Mouse (Mus musculus) stomach, embryonic 14.5 days (tissue): ENCODE results near the gene Lrrc3. TPM values are rescaled to one million over a fixed set of nuclear protein-coding genes. Genes with fewer than 3 reads are reported as not detected.

Experiments
- ATAC-seq: fragments of 200-750 bp; cut with Nextera tagmentation; 2 replicates; pipeline ENCODE4 v1.8.0; 2017; ENCODE audit warnings: low read depth, moderate TSS enrichment; ENCODE audit not compliant: insufficient number of reproducible peaks, insufficient read depth, low FRiP score
- H3K27ac ChIP-seq: fragments of 300-500 bp; sonication (generic); 2 replicates; pipeline ENCODE4 v1.5.1; 2014; ENCODE audit warnings: mild to moderate bottlenecking, low read length, moderate library complexity, mixed read lengths
- H3K27me3 ChIP-seq: fragments of 300-500 bp; sonication (generic); 2 replicates; pipeline ENCODE4 v1.6.1; 2014; ENCODE audit warnings: low read length, control low read depth, mixed read lengths; ENCODE audit not compliant: control insufficient read depth, insufficient read depth
- H3K36me3 ChIP-seq: fragments of 300-500 bp; sonication (generic); 2 replicates; pipeline ENCODE4 v1.6.1; 2014; ENCODE audit warnings: mild to moderate bottlenecking, control low read depth, low read length, moderate library complexity, mixed read lengths; ENCODE audit not compliant: control insufficient read depth, insufficient read depth
- H3K4me1 ChIP-seq: fragments of 300-500 bp; sonication (generic); 2 replicates; pipeline ENCODE4 v1.6.1; 2014; ENCODE audit warnings: low read length, control low read depth, mixed read lengths; ENCODE audit not compliant: control insufficient read depth, insufficient read depth
- H3K4me2 ChIP-seq: fragments of 300-500 bp; sonication (generic); replicated peaks from 2 replicates; pipeline ENCODE4 v1.6.1; 2014; ENCODE audit warnings: low read depth, low read length, control low read depth
- H3K4me3 ChIP-seq: fragments of 300-500 bp; sonication (generic); 2 replicates; pipeline ENCODE4 v1.5.1; 2014; ENCODE audit warnings: low read depth, low read length, control low read depth
- H3K9ac ChIP-seq: fragments of 300-500 bp; sonication (generic); replicated peaks from 2 replicates; pipeline ENCODE4 v1.6.1; 2014; ENCODE audit warnings: low read depth, mild to moderate bottlenecking, control low read depth, low read length, moderate library complexity, mixed read lengths
- H3K9me3 ChIP-seq: fragments of 300-500 bp; sonication (generic); 2 replicates; pipeline ENCODE4 v1.6.1; 2016; ENCODE audit warnings: low read depth, low read length, control low read depth; ENCODE audit not compliant: control insufficient read depth
- whole genome bisulfite sequencing: fragments of 180-500 bp; shearing (Covaris S2); extraction: QIAGEN DNeasy Blood & Tissue Kit; methylation state at CpG from one replicate; pipeline ENCODE4 v1.1.7; 2014; 5-methylcytosine and 5-hydroxymethylcytosine counted together
- polyA plus RNA-seq: library from polyadenylated mRNA; unstranded; fragments of >200 nt; fragmentation: Nextera tagmentation; extraction: Ambion mirVana; gene quantifications from 2 replicates; pipeline ENCODE4 v1.2.1, GENCODE M21; 2014

The Lrrc3 gene
- polyA plus RNA-seq, 1 experiment from 2014 or later, result 6.7 TPM

DNA sequence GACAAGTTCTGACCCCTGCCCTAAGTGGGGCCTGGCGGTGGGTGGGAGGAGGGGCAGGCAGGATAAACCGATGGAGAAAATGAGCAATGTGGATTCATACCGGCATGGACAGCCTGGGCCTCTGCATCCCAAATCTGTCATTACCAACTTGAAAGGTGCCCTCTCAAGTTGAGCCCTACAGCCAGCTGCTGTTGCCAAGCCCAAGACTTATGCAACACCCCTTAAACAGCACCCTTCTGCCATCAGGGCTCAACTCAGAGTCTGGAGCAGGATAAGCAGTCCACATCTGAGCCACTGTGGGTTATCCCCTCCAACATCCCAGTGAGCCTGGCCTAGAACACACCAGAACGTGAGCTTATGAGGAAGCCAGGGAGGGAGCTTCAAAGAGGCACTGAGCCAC is 11.0 kb upstream of the Lrrc3 start:
- no peaks in the 10 kb centered on the region for H3K36me3 ChIP-seq
- WGBS, result 69% methylated on average over 4 of the region's 4 CpGs
- H3K9ac ChIP-seq, result no peak overlapping the region
- no peak overlapping the region for H3K4me2 ChIP-seq
- ATAC-seq, result no peak
- no peaks in the 10 kb centered on the region for H3K4me1 ChIP-seq
- H3K27ac ChIP-seq, result no peak overlapping the region
- no peaks in the 10 kb centered on the region for H3K27me3 ChIP-seq
- no peak overlapping the region for H3K4me3 ChIP-seq
- no peaks in the 10 kb centered on the region for H3K9me3 ChIP-seq

DNA sequence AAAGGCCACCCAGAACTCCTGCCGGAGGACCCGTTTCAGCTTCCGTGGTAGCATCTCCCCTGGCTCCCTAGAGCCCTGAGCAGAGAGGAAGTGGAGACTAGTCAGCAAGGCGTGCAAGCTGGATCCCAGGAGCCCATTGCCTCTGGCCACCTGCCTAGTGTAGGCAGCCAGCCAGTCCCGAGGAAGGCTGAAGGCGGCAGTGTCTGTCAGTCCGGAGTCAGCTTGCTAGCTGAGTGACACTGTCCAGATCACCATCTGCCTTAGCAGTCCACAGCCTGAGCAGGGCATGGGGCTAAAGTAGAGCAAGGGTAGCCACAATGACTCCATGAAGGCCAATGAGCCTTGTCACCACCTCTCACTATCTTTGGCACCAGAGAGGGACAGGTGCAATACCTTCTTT is 10.3 kb upstream of the Lrrc3 start:
- H3K27ac ChIP-seq, result no peak overlapping the region
- no peaks in the 10 kb centered on the region for H3K4me1 ChIP-seq
- ATAC-seq, result no peak
- H3K4me2 ChIP-seq, result no peak overlapping the region
- H3K9ac ChIP-seq, result no peak overlapping the region
- no peaks in the 10 kb centered on the region for H3K9me3 ChIP-seq
- no peaks in the 10 kb centered on the region for H3K36me3 ChIP-seq
- H3K27me3 ChIP-seq, result no peaks in the 10 kb centered on the region
- WGBS, result 62% methylated on average over 7 of the region's 7 CpGs
- no peak overlapping the region for H3K4me3 ChIP-seq

DNA sequence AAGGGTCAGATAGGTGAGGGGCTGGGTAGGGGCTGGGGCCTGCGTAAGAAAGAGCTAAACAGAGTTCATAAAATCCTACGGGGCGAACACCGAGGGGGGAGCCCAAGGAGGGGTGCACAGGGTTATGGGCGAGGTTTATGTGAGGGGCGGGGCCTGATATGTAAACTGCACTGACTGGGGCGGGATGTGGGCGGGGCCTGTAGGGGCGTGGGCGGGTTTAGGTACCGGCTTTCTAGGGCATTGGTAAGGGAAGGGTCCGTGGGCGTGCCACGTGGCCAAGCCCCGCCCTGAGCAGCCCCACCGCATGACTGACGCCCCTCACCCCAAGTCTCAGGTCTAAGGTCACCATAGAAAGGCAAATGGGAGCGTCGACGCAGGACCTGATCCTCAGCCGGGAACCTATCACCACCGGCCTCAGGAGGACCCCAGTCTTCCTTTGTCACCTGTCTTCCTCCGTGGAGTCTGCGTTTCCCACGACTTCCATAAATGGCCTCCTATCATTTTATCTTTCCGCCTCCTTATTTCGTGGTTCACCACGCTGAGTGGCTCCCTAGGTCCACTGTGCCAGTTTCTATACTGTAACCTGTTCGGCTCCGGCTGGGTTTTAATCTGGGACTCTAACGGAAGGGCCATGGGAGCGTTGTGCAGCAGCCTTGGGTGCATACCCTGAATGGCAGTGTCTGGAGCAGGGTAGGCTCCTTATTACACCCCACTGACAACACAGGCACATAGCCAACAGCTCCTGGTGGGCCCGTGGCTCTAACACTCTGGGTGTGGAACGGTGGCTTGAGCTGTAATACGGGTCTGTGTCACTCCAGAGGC is 769 bp upstream of the Lrrc3 start:
- Histone ChIP-seq H3K4me1 (no peaks in the 10 kb centered on the region), H3K36me3 (no peaks in the 10 kb centered on the region), H3K9me3 (no peaks in the 10 kb centered on the region), H3K4me2 (peak overlapping the region; percentile 73), H3K27ac (no peak overlapping the region), H3K4me3 (peak overlapping the region; percentile 49), H3K9ac (no peak overlapping the region), H3K27me3 (no peaks in the 10 kb centered on the region)
- peak; percentile 86 for ATAC-seq
- 8% methylated on average over 34 of the region's 35 CpGs for WGBS

DNA sequence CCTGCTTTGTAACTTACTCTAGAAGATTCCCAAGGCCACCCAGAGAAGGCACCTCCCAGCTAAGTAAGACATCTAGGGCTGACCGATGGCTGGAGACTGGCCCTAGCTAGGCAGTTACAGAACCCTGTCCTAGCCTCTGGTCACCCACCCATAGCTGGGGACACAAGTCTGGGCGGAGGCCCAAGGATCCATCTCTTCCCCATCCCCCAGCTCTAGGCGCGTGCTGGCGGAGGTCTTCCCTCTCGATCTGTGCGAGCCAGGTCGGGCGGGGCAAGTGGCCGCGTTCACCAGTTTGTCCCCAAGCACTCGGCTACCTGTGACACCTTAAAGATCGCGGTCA is 495 bp downstream of the Lrrc3 start:
- WGBS, result 2% methylated on average over 14 of the region's 14 CpGs
- ATAC-seq, result 0 out of 2 replicates have a peak, but pooled peaks have one; percentile 10
- H3K4me2 ChIP-seq, result peak overlapping the region; percentile 73

GRCm38 (mm10) chr10:77900903-77901818 is 1.2 kb downstream of the Lrrc3 start:
- Histone ChIP-seq H3K4me2 (peak overlapping the region; percentile 73; the same call in 1 of the 2 replicates), H3K27ac (no peak overlapping the region), H3K27me3 (no peaks in the 10 kb centered on the region), H3K4me3 (peak overlapping the region; percentile 49; the same call in 1 of the 2 replicates), H3K36me3 (no peaks in the 10 kb centered on the region), H3K4me1 (no peaks in the 10 kb centered on the region), H3K9ac (no peak overlapping the region), H3K9me3 (no peaks in the 10 kb centered on the region)
- 86% methylated on average over 27 of the region's 27 CpGs for WGBS
- no peak for ATAC-seq

More for the DNA sequence above, 495 bp downstream of the Lrrc3 start:
- Histone ChIP-seq H3K9me3 (no peaks in the 10 kb centered on the region), H3K4me3 (peak overlapping the region; percentile 49), H3K27me3 (no peaks in the 10 kb centered on the region), H3K9ac (peak overlapping the region; percentile 43; the same call in 1 of the 2 replicates), H3K36me3 (no peaks in the 10 kb centered on the region), H3K27ac (no peak overlapping the region), H3K4me1 (no peaks in the 10 kb centered on the region)

DNA sequence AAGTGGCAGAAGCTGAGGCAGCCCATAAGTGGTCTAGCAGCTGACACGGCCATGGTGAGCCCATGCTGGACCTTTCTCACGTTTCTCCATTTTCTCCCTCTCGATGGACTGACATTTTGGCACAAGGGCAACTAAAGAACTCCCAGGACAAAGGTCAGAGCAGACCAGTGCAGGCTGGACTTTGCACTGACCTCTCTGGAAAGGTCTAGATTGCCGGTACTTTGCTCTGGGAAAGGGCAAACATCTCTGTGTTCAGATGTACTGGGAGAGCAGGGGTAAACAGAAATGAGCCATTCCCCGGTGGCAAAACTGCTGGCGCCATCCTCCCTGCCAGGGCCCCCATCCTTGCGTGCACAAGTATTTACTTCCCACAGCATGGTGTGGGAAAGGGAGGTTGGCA is 2.2 kb downstream of the Lrrc3 start:
- Histone ChIP-seq H3K36me3 (no peaks in the 10 kb centered on the region), H3K9me3 (no peaks in the 10 kb centered on the region), H3K27ac (no peak overlapping the region), H3K4me3 (no peak overlapping the region), H3K4me2 (no peak overlapping the region), H3K4me1 (no peaks in the 10 kb centered on the region), H3K9ac (no peak overlapping the region), H3K27me3 (no peaks in the 10 kb centered on the region)
- ATAC-seq, result no peak
- 76% methylated on average over 7 of the region's 7 CpGs for WGBS

- Histone ChIP-seq H3K4me2 (no peak overlapping the region), H3K9ac (no peak overlapping the region), H3K36me3 (no peaks in the 10 kb centered on the region), H3K4me1 (no peaks in the 10 kb centered on the region), H3K9me3 (no peaks in the 10 kb centered on the region), H3K27me3 (no peaks in the 10 kb centered on the region), H3K4me3 (no peak overlapping the region), H3K27ac (no peak overlapping the region)
- WGBS, result 49% methylated on average over 5 of the region's 5 CpGs
- ATAC-seq, result no peak
These were observed 6.8 kb downstream of the Lrrc3 start for GRCm38 (mm10) chr10:77895562-77895961.

GRCm38 (mm10) chr10:77890987-77891565 is 11.3 kb downstream of the Lrrc3 start:
- H3K4me2 ChIP-seq, result no peak overlapping the region
- no peaks in the 10 kb centered on the region for H3K27me3 ChIP-seq
- H3K9ac ChIP-seq, result no peak overlapping the region
- ATAC-seq, result 0 out of 2 replicates have a peak, but pooled peaks have one; percentile 21
- no peak overlapping the region for H3K4me3 ChIP-seq
- H3K9me3 ChIP-seq, result no peaks in the 10 kb centered on the region
- no peaks in the 10 kb centered on the region for H3K36me3 ChIP-seq
- H3K27ac ChIP-seq, result no peak overlapping the region
- no peaks in the 10 kb centered on the region for H3K4me1 ChIP-seq
- 83% methylated on average over 8 of the region's 8 CpGs for WGBS
